Mouse (Mus musculus) urinary bladder, postnatal 36 days (tissue): ENCODE results near the gene Klhdc4.
A peak's percentile ranks its signal among the peaks of the same experiment; 100 is the strongest.

Experiments used
- DNase-seq, 2 experiments: peaks; one replicate each; pipeline ENCODE4 v3.0.0; 2022; ENCODE audit warnings: low spot score in 2 of 2, mixed read lengths in 1 of 2

Klhdc4 gene

DNA sequence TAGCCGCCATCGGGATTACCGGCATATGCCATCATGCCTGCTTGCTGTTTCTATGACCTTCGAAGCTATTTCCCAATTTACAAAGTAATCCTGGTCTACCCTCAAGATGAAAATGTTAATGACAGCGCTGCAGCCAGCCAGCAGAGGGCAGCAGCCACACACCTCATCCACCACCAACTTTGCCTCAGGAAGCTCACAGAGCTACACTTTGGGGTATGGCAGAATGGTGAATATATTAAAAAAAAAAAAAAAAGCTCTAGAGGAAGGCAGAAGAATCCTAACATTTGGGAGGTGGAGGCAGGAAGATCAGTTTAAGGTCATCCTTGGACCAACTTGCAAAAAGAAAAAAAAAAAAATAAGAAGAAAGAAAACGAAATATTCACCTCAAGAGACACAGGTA, 20.6 kb upstream of the Klhdc4 start:
- peak; percentile 41 to 73 for DNase-seq

GRCm38 (mm10) chr8:121849303-121849702, 19.9 kb upstream of the Klhdc4 start:
- DNase-seq = no peak

- no peak for DNase-seq
Observed at GRCm38 (mm10) chr8:121848495-121848894, 19.1 kb upstream of the Klhdc4 start.

GRCm38 (mm10) chr8:121847987-121848386, 18.6 kb upstream of the Klhdc4 start:
- DNase-seq = no peak

DNA sequence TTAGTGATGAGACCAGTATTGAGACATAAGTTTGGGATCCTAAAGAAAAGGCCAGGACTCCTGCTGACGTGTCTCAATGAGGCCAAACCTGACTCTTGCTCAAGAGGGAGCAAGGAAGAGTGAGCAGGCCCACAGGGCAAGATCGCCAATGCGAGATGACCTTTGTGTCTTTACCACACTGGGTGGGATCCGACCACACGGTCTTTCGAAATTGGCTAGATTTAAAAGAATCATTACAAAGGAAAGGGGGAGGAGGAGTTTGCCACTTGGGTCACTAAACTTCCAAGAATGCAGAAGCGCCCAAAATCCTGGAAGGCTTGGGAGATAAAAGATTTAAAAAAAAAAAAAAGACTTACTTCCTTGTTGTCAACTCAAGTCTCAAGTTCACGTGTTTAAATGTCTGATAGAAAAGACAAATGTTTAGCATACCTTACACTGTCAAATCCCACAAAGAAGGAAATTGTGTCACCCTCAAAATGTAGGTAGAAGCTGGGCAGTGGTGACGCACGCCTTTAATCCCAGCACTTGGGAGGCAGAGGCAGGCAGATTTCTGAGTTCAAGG, 18.0 kb upstream of the Klhdc4 start:
- DNase-seq = no peak

GRCm38 (mm10) chr8:121846815-121847214, 17.4 kb upstream of the Klhdc4 start:
- no peak for DNase-seq

- DNase-seq = no peak
Observed at GRCm38 (mm10) chr8:121844765-121845164, 15.4 kb upstream of the Klhdc4 start.

DNA sequence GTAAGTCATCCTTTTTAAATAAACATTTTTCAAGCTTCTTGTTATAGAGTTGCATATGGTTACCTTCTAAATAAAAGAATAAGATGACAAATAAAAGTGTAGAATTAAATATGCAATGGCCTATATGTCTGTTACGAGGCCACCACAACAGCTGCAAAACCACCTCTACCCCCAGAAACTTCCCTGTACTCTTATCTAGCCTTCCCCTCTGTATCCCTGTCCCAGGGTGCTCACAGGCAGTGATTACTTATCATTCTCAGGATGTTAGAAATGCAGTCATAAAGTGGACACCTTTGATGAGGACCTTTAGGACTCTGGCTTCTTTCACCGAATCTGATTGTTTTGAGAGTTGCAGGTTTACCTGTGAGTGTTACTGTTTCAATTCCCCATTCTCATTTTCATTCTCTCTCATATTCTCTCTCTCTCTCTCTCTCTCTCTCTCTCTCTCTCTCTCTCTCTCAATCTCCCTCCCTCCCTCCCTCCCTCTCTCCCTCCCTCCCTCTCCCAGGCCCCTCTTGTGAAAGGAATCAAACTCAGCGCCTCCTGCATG, 13.9 kb upstream of the Klhdc4 start:
- DNase-seq = no peak

- DNase-seq = no peak
Observed at GRCm38 (mm10) chr8:121842064-121842955, 12.9 kb upstream of the Klhdc4 start.

- no peak for DNase-seq
Observed at GRCm38 (mm10) chr8:121841242-121841641, 11.9 kb upstream of the Klhdc4 start.

- DNase-seq = peak; percentile 38 to 55
Observed at GRCm38 (mm10) chr8:121832503-121832902, 3.1 kb upstream of the Klhdc4 start.

- no peak for DNase-seq
Observed at GRCm38 (mm10) chr8:121832061-121832460, 2.7 kb upstream of the Klhdc4 start.

- DNase-seq = no peak
Observed at GRCm38 (mm10) chr8:121829777-121830362, 501 bp upstream of the Klhdc4 start.

DNA sequence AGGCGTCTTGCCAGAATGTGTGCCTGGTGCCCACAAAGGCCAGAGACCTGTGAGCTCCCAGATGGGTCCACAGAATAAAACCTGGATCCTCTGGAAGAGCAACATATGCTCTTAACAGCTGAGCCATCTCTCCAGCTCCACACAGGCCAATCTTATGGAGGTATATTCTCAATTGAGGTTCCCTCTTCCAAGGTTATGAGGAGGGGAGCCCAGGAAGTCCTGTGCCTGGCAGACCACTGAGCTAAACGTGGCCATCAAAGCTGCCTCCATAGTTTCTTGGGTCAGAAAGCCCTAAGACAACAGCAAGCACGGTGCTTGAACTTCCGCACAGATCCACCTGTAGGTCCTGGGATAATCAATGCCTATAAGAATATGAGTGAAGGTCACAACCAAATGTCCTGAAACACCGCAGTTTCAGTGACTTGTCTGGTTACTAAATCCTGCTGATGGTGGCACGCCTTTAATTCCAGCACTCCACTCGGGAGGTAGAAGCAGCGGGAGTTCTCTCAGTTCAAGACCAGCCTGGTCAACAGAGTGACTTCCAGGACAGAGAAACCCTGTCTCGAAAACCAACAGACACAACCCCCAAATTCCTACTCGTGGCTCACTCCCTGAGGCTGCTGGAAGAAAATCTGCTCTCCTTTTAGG, 869 bp downstream of the Klhdc4 start:
- no peak for DNase-seq

GRCm38 (mm10) chr8:121827726-121828125, 1.6 kb downstream of the Klhdc4 start:
- DNase-seq = no peak

- DNase-seq = no peak
Observed at GRCm38 (mm10) chr8:121821770-121822169, 7.6 kb downstream of the Klhdc4 start.

DNA sequence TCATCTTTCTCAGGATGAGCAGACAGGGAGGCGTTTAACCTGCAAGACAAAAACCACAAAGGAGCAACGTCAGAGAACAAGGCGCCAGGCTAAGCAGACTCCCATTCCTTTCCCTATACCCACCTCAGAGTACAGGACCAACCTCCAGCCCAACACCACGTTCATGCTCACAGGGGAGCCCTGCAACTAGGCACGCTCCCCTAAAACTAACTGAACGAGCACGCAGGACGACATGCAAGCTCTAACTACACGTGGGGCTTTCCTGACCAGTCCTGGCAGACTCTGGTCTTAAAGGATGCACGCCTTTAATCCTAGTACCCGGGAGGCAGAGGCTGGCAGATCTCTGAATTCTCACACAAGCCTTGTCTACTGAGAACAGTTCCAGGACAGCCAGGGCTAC, 8.0 kb downstream of the Klhdc4 start:
- DNase-seq = no peak

- no peak for DNase-seq
Observed at GRCm38 (mm10) chr8:121820840-121821239, 8.5 kb downstream of the Klhdc4 start.

DNA sequence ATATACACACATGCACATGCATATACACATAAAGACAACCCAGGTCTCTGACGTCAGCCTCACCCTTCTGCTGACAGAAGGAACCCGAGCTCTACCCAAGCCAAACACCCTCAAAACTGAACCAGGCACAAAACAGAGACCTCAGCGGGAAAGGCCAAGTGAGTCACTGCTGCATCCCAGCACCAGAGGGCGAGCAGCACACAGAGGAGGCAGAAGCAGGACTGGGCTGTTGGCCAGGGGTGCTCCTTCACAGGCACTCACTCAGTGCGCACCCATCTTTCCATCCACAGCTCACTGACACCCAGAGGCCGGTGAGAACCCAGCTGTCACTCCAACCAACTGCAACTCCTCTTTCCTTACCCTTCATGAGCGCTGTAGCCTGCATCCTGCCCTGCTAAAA, 11.1 kb downstream of the Klhdc4 start:
- no peak for DNase-seq

DNA sequence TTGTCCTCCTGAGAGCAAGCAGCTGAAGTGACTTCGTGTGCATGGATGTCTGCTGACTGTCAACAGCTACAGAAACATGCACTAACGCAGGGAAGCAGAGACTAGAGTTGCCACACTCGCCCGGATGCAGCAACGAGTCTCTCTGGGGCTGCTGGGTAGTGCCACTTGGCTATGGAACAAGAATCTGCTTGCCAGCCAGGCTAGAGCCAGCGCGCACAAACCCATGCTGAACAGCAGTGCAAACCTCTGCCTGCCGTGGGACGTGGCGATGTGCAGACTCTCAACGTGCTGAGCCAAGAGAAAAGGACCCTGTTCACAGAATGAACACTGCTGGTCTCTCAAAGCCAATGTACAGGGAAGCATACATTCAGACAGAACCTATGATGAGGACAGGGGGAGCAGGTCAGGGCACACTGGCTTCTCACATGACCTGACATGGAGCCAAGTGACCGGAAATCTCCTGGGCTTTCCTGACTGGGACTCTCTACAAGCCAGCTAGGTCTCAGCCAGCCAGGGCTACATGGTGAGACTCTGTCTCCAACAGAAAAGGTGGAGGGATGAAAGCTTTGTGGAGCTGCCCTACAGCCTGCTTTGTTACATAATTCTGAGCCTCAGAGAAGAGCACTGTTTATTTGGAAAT, 17.3 kb downstream of the Klhdc4 start:
- peak in 1 of 2 experiments; percentile 32 for DNase-seq

GRCm38 (mm10) chr8:121811502-121811901, 17.9 kb downstream of the Klhdc4 start:
- DNase-seq = no peak
